Mouse (Mus musculus) CH12.LX (cell line): Measurements from ENCODE around the gene Kif1bp. TPM values are rescaled to one million over a fixed set of nuclear protein-coding genes. Genes with fewer than 3 reads are reported as not detected.

Experiments used
- DNase-seq: peaks from one replicate; pipeline ENCODE4 v3.0.0-alpha.2; 2013; ENCODE audit errors: extremely low read depth
- H3K27ac ChIP-seq: 2 replicates; pipeline ENCODE4 v1.5.1; 2012; ENCODE audit warnings: low read depth, mild to moderate bottlenecking, control low read depth, moderate library complexity; ENCODE audit not compliant: insufficient read depth
- H3K27me3 ChIP-seq: replicated peaks from 2 replicates; pipeline ENCODE3; 2012; ENCODE audit warnings: inconsistent platforms
- H3K36me3 ChIP-seq, 2 experiments: replicated peaks in 1 of 2; 2 replicates each; pipeline versions ENCODE3 to v1.6.1; 2012; ENCODE audit warnings: inconsistent platforms in 1 of 2, low read length in 1 of 2, mild to moderate bottlenecking in 1 of 2, mixed read lengths in 1 of 2, moderate library complexity in 1 of 2; ENCODE audit not compliant: control insufficient read depth in 1 of 2, insufficient read depth in 1 of 2
- H3K4me1 ChIP-seq, 2 experiments: 2 replicates each; pipeline ENCODE4 v1.6.1; 2012; ENCODE audit warnings: inconsistent platforms in 1 of 2, moderate library complexity in 1 of 2; ENCODE audit not compliant: insufficient read depth in 2 of 2, control insufficient read depth in 1 of 2
- H3K4me2 ChIP-seq: 2 replicates; pipeline ENCODE4 v1.6.1; 2012; ENCODE audit warnings: low read depth, mild to moderate bottlenecking, control low read depth; ENCODE audit not compliant: poor library complexity, insufficient read depth, severe bottlenecking
- H3K4me3 ChIP-seq, 3 experiments: fragments of 150-350 bp in 1 of 3; sonication (generic) in 1 of 3; replicated peaks in 1 of 3; 2 replicates each; pipeline versions ENCODE3 to v1.5.1; 2011 to 2012; ENCODE audit warnings: low read depth in 2 of 3, low read length in 2 of 3, mild to moderate bottlenecking in 2 of 3, moderate library complexity in 2 of 3, control low read depth in 1 of 3, improper control_type of control experiment in 1 of 3, inconsistent platforms in 1 of 3, mixed read lengths in 1 of 3; ENCODE audit not compliant: poor library complexity in 1 of 3
- H3K79me2 ChIP-seq: replicated peaks from 2 replicates; pipeline ENCODE4 v1.6.1; 2012; ENCODE audit warnings: mild to moderate bottlenecking, moderate library complexity; ENCODE audit not compliant: control insufficient read depth, poor library complexity, insufficient read depth, severe bottlenecking; ENCODE audit errors: extremely low read depth
- H3K9ac ChIP-seq: 2 replicates; pipeline ENCODE4 v1.6.1; 2012; ENCODE audit warnings: low read depth, mild to moderate bottlenecking, control low read depth, moderate library complexity; ENCODE audit not compliant: insufficient read depth
- H3K9me3 ChIP-seq: replicated peaks from 2 replicates; pipeline ENCODE3; 2012; ENCODE audit warnings: low read length, inconsistent platforms, mixed read lengths
- BHLHE40 ChIP-seq: IDR thresholded peaks from 2 replicates; pipeline ENCODE4 v1.6.1; 2011; ENCODE audit warnings: mild to moderate bottlenecking, low read depth, low read length, improper control_type of control experiment
- CHD1 ChIP-seq: IDR thresholded peaks from 2 replicates; pipeline ENCODE4 v1.6.1; 2012; ENCODE audit warnings: low read depth, low read length, improper control_type of control experiment, inconsistent platforms
- CHD2 ChIP-seq: IDR thresholded peaks from 2 replicates; pipeline ENCODE4 v1.6.1; 2011; ENCODE audit warnings: low read length, improper control_type of control experiment
- E2F4 ChIP-seq: IDR thresholded peaks from 2 replicates; pipeline ENCODE4 v1.6.1; 2011; ENCODE audit warnings: low read depth, low read length, improper control_type of control experiment; ENCODE audit not compliant: insufficient replicate concordance
- ELF1 ChIP-seq: IDR thresholded peaks from 2 replicates; pipeline ENCODE4 v1.6.1; 2014; ENCODE audit warnings: low read depth, mild to moderate bottlenecking, inconsistent platforms, low read length, improper control_type of control experiment
- EP300 ChIP-seq: IDR thresholded peaks from 2 replicates; pipeline ENCODE4 v1.6.1; 2011; ENCODE audit warnings: low read length, improper control_type of control experiment
- ETS1 ChIP-seq: conservative IDR thresholded peaks from 2 replicates; pipeline ENCODE4 v1.6.1; 2012; ENCODE audit warnings: low read depth, mild to moderate bottlenecking, inconsistent platforms, low read length, improper control_type of control experiment, moderate library complexity
- GABPA ChIP-seq: IDR thresholded peaks from 2 replicates; pipeline ENCODE4 v1.6.1; 2012; ENCODE audit warnings: low read depth, low read length, improper control_type of control experiment, inconsistent platforms; ENCODE audit not compliant: insufficient replicate concordance
- HCFC1 ChIP-seq: IDR thresholded peaks from 2 replicates; pipeline ENCODE4 v1.6.1; 2012; ENCODE audit warnings: low read depth, mild to moderate bottlenecking, inconsistent platforms, low read length, improper control_type of control experiment
- IRF4 ChIP-seq: IDR thresholded peaks from 2 replicates; pipeline ENCODE4 v1.6.1; 2014; ENCODE audit warnings: low read depth, mild to moderate bottlenecking, inconsistent platforms, low read length, improper control_type of control experiment
- JUN ChIP-seq: IDR thresholded peaks from 2 replicates; pipeline ENCODE4 v1.6.1; 2011; ENCODE audit warnings: low read depth, mild to moderate bottlenecking, low read length, improper control_type of control experiment, moderate library complexity; ENCODE audit not compliant: insufficient read depth
- KAT2A ChIP-seq: IDR thresholded peaks from 2 replicates; pipeline ENCODE4 v1.6.1; 2012; ENCODE audit warnings: low read length, improper control_type of control experiment, inconsistent platforms; ENCODE audit not compliant: insufficient replicate concordance
- MAFK ChIP-seq: IDR thresholded peaks from 2 replicates; pipeline ENCODE4 v1.6.1; 2011; ENCODE audit warnings: low read length, improper control_type of control experiment; ENCODE audit not compliant: insufficient replicate concordance
- MAZ ChIP-seq: IDR thresholded peaks from 2 replicates; pipeline ENCODE4 v1.6.1; 2012; ENCODE audit warnings: low read depth, mild to moderate bottlenecking, inconsistent platforms, low read length, improper control_type of control experiment, moderate library complexity
- MEF2A ChIP-seq: IDR thresholded peaks from 2 replicates; pipeline ENCODE4 v1.6.1; 2014; ENCODE audit warnings: low read depth, mild to moderate bottlenecking, inconsistent platforms, low read length, improper control_type of control experiment, borderline replicate concordance
- MXI1 ChIP-seq: IDR thresholded peaks from 2 replicates; pipeline ENCODE4 v1.6.1; 2011; ENCODE audit warnings: mild to moderate bottlenecking, low read depth, low read length, improper control_type of control experiment
- MYC ChIP-seq: IDR thresholded peaks from 2 replicates; pipeline ENCODE4 v1.6.1; 2011; ENCODE audit warnings: low read depth, mild to moderate bottlenecking, improper control_type of control experiment, low read length
- NRF1 ChIP-seq: IDR thresholded peaks from 2 replicates; pipeline ENCODE4 v1.6.1; 2014; ENCODE audit warnings: low read depth, mild to moderate bottlenecking, inconsistent platforms, low read length, improper control_type of control experiment, moderate library complexity
- PAX5 ChIP-seq: IDR thresholded peaks from 2 replicates; pipeline ENCODE4 v1.6.1; 2012; ENCODE audit warnings: low read length, inconsistent platforms, mixed read lengths
- POLR2AphosphoS2 ChIP-seq: IDR thresholded peaks from 2 replicates; pipeline ENCODE4 v1.6.1; 2011; ENCODE audit warnings: low read depth, low read length, improper control_type of control experiment
- RCOR1 ChIP-seq: conservative IDR thresholded peaks from 2 replicates; pipeline ENCODE4 v1.6.1; 2012; ENCODE audit warnings: low read depth, mild to moderate bottlenecking, inconsistent platforms, low read length, improper control_type of control experiment
- SIN3A ChIP-seq: IDR thresholded peaks from 2 replicates; pipeline ENCODE4 v1.6.1; 2012; ENCODE audit warnings: low read length, improper control_type of control experiment, inconsistent platforms
- SMC3 ChIP-seq: IDR thresholded peaks from 2 replicates; pipeline ENCODE4 v1.6.1; 2011; ENCODE audit warnings: low read depth, low read length, improper control_type of control experiment
- TBP ChIP-seq: conservative IDR thresholded peaks from 2 replicates; pipeline ENCODE4 v1.6.1; 2011; ENCODE audit warnings: low read depth, low read length, improper control_type of control experiment
- TCF12 ChIP-seq: IDR thresholded peaks from 2 replicates; pipeline ENCODE4 v1.6.1; 2014; ENCODE audit warnings: low read depth, mild to moderate bottlenecking, inconsistent platforms, low read length, improper control_type of control experiment
- UBTF ChIP-seq: IDR thresholded peaks from 2 replicates; pipeline ENCODE4 v1.6.1; 2012; ENCODE audit warnings: low read depth, mild to moderate bottlenecking, inconsistent platforms, low read length, improper control_type of control experiment, moderate library complexity
- USF1 ChIP-seq: IDR thresholded peaks from 2 replicates; pipeline ENCODE4 v1.6.1; 2014; ENCODE audit warnings: low read depth, mild to moderate bottlenecking, inconsistent platforms, low read length, improper control_type of control experiment
- USF2 ChIP-seq: conservative IDR thresholded peaks from 2 replicates; pipeline ENCODE4 v1.6.1; 2011; ENCODE audit warnings: low read depth, low read length, improper control_type of control experiment
- ZMIZ1 ChIP-seq: IDR thresholded peaks from 2 replicates; pipeline ENCODE4 v1.6.1; 2012; ENCODE audit warnings: low read depth, mild to moderate bottlenecking, inconsistent platforms, low read length, improper control_type of control experiment
- dilution Hi-C: fragments of 300-500 bp; cut with MboI; formaldehyde crosslinking; loops from 2 replicates; pipeline ENCODE4 v1.14.3; 2020; ENCODE audit warnings: low sequenced_read_pairs; ENCODE audit not compliant: extremely low pct_unique_long_range_greater_than_20kb, extremely low pct_ligation_motif_present
- in situ Hi-C: fragments of 300-500 bp; cut with MboI; formaldehyde crosslinking; loops from 3 replicates; pipeline ENCODE4 v1.14.3; 2019; ENCODE audit warnings: low sequenced_read_pairs, low pct_ligation_motif_present, low pct_unique_long_range_greater_than_20kb, mixed read lengths
- polyA plus RNA-seq: library from polyadenylated mRNA; unstranded; fragments of >175 nt; gene quantifications from 2 replicates; pipeline ENCODE4 v1.2.1, GENCODE M21; 2012; ENCODE audit warnings: low read depth; ENCODE audit not compliant: insufficient read length
- total RNA-seq, 2 experiments: library from RNA; depleted of rRNA; stranded (reverse); fragments of 300-350 nt in 1 of 2; fragments of >200 nt in 1 of 2; gene quantifications; 2 replicates each; pipeline ENCODE4 v1.2.3; 2012 to 2014

Gene Kif1bp
- total and polyA plus RNA-seq, 3 experiments: 12.9 to 23.1 (median 15.3) TPM

GRCm38 (mm10) chr10:62542928-62543327 lies 35.3 kb downstream of the Kif1bp start:
- Histone ChIP-seq H3K79me2 (no peaks in the 10 kb centered on the region), H3K27me3 (no peaks in the 10 kb centered on the region), H3K27ac (peak overlapping the region; percentile 100), H3K4me1 (peaks cover 10 to 60% of the 10 kb centered on the region in 2 experiments), H3K9ac (peak overlapping the region; percentile 73), H3K4me3 (peak overlapping the region; percentile 23 to 48 (median 41)), H3K4me2 (peak overlapping the region; percentile 73), H3K36me3 (peaks cover 9 to 17% of the 10 kb centered on the region in 2 experiments), H3K9me3 (no peaks in the 10 kb centered on the region)
- dilution Hi-C loops (no loop called here), in situ Hi-C loops (loop anchor here (5.0 kb wide), 1 partner anchor 36 kb away; no protein-coding TSS in a partner anchor)
- peak; percentile 68 for DNase-seq
- TF ChIP-seq HCFC1 (no peak), MXI1 (0 out of 2 replicates have a peak, but pooled peaks have one; percentile 17), MAZ (0 out of 2 replicates have a peak, but pooled peaks have one; percentile 29), JUN (no peak)

- Histone ChIP-seq H3K4me3 (peak overlapping the region in 2 of 3 experiments; percentile 2 to 35), H3K4me1 (peaks cover 10 to 60% of the 10 kb centered on the region in 2 experiments), H3K27ac (peak overlapping the region; percentile 100), H3K79me2 (no peaks in the 10 kb centered on the region), H3K9ac (no peak overlapping the region), H3K9me3 (no peaks in the 10 kb centered on the region), H3K4me2 (peak overlapping the region; percentile 73; the same call in 1 of the 2 replicates), H3K36me3 (peaks cover 9 to 17% of the 10 kb centered on the region in 2 experiments), H3K27me3 (no peaks in the 10 kb centered on the region)
- dilution Hi-C loops: no loop called here
- in situ Hi-C loops: loop anchor here (5.0 kb wide), 1 partner anchor 35 kb away; no protein-coding TSS in a partner anchor
- DNase-seq: peak; percentile 82
- 0 out of 2 replicates have a peak, but pooled peaks have one; percentile 45 for TF ChIP-seq BHLHE40
- no peak; the same call in 1 of the 2 replicates for TF ChIP-seq SIN3A
- TF ChIP-seq HCFC1: peak; percentile 25; the same call in 1 of the 2 replicates
- TF ChIP-seq NRF1: peak; percentile 21; the same call in 1 of the 2 replicates
- no peak; the same call in 1 of the 2 replicates for TF ChIP-seq TBP
- no peak for TF ChIP-seq USF1
- TF ChIP-seq MXI1: peak; percentile 83; the same call in 1 of the 2 replicates
- TF ChIP-seq MAZ: peak; percentile 43; the same call in 1 of the 2 replicates
- TF ChIP-seq ETS1: peak; percentile 71
- no peak; the same call in 1 of the 2 replicates for TF ChIP-seq RCOR1
- peak; percentile 49; the same call in 1 of the 2 replicates for TF ChIP-seq ZMIZ1
- no peak for TF ChIP-seq KAT2A
- TF ChIP-seq E2F4: no peak
- TF ChIP-seq TCF12: 0 out of 2 replicates have a peak, but pooled peaks have one; percentile 52
- no peak for TF ChIP-seq UBTF
- peak; percentile 37; the same call in 1 of the 2 replicates for TF ChIP-seq MEF2A
- no peak for TF ChIP-seq GABPA
- TF ChIP-seq ELF1: peak; percentile 37; the same call in 1 of the 2 replicates
- 0 out of 2 replicates have a peak, but pooled peaks have one; percentile 32 for TF ChIP-seq CHD1
- 0 out of 2 replicates have a peak, but pooled peaks have one; percentile 3 for TF ChIP-seq SMC3
- TF ChIP-seq MAFK: no peak
- TF ChIP-seq PAX5: no peak
- TF ChIP-seq IRF4: peak; percentile 14; the same call in 1 of the 2 replicates
- no peak for TF ChIP-seq POLR2AphosphoS2
- TF ChIP-seq USF2: no peak
- peak; percentile 92 for TF ChIP-seq MYC
- 0 out of 2 replicates have a peak, but pooled peaks have one; percentile 17 for TF ChIP-seq EP300
- peak; percentile 57; the same call in 1 of the 2 replicates for TF ChIP-seq CHD2
- no peak for TF ChIP-seq JUN
Measured at GRCm38 (mm10) chr10:62542507-62542906, 35.8 kb downstream of the Kif1bp start.
